Mouse (Mus musculus) erythroblast, embryonic 14.5 days (primary cell): ENCODE data around the gene Epn3.

Experiments
- GATA1 ChIP-seq: IDR thresholded peaks from 2 replicates; pipeline ENCODE4 v1.6.1; 2012; ENCODE audit warnings: low read length, inconsistent platforms, mixed read lengths
- TAL1 ChIP-seq: IDR thresholded peaks from 3 replicates; pipeline ENCODE4 v1.6.1; 2012; ENCODE audit warnings: low read length, inconsistent platforms, mixed read lengths

DNA sequence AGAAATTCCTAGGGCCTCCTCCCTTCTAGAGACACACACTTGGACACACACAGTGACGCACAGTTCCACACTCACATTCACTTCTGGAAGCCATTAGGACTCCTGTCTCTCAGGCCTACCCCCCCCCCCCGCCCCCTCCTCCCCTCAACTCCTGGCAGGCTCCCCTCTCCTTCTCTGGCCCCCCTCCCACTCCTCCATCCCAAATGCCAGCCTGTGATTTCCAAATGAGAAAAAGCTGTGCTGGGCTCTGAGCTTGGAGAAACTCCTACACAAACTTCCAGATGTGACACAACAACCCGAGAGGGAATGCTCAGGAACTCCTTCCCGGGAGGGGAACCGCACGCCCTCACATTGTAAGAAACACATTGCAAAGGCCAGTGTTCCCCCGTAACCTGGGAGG lies 29.4 kb downstream of the Epn3 start:
- TF ChIP-seq TAL1 (no peak), GATA1 (no peak)
